Mouse (Mus musculus) heart, postnatal 25 days (tissue): ENCODE data around the gene Csnk1e. TPM values are rescaled to one million over a fixed set of nuclear protein-coding genes. Genes with fewer than 3 reads are reported as not detected.
"Not testable (repeated sequence)": the region's sequence is repeated elsewhere in the genome, so short reads cannot be mapped to it uniquely, and the experiment has no call there.

Experiments used
- DNase-seq: peaks from one replicate; pipeline ENCODE4 v3.0.0; 2022; ENCODE audit warnings: low spot score
- intact Hi-C: fragments of 180-260 bp; cut with DNase I; formaldehyde crosslinking; loops from one replicate; pipeline ENCODE4 v1.15.1; 2025
- total RNA-seq, 2 experiments: library from RNA; stranded (reverse); gene quantifications; 2 replicates each; pipeline ENCODE4 v1.2.3; 2021

Csnk1e gene
- 10 to 100 TPM; 48.4 to 54.0 TPM for total RNA-seq

- intact Hi-C loops: no loop called here
These were observed at the start of gene Csnk1e for GRCm38 (mm10) chr15:79455106-79455810. Csnk1e (minus strand) TSS chr15:79455566.

GRCm38 (mm10) chr15:79504707-79505452 lies 49.5 kb upstream of the Csnk1e start, which contains the start of gene Kcnj4:
Kcnj4 (minus strand) TSS chr15:79505241.
- no peak for DNase-seq
- intact Hi-C loops: no loop called here

More at GRCm38 (mm10) chr15:79455106-79455810, at the start of gene Csnk1e:
- peak; percentile 60 for DNase-seq

- intact Hi-C loops: no loop called here
- no peak for DNase-seq
These were observed 48.1 kb upstream of the Csnk1e start for GRCm38 (mm10) chr15:79503438-79503837.

- DNase-seq: no peak
- intact Hi-C loops: no loop called here
These were observed 47.5 kb upstream of the Csnk1e start for GRCm38 (mm10) chr15:79502891-79503341.

- intact Hi-C loops: no loop called here
These were observed 44.7 kb upstream of the Csnk1e start for GRCm38 (mm10) chr15:79500110-79500509.

GRCm38 (mm10) chr15:79493527-79493926 lies 38.2 kb upstream of the Csnk1e start:
- no peak for DNase-seq
- intact Hi-C loops: no loop called here

More at GRCm38 (mm10) chr15:79500110-79500509, 44.7 kb upstream of the Csnk1e start:
- DNase-seq: no peak

GRCm38 (mm10) chr15:79489463-79489862 lies 34.1 kb upstream of the Csnk1e start:
- DNase-seq: no peak
- intact Hi-C loops: no loop called here

- no peak for DNase-seq
- intact Hi-C loops: no loop called here
These were observed 25.9 kb upstream of the Csnk1e start for GRCm38 (mm10) chr15:79481181-79481688.

GRCm38 (mm10) chr15:79477227-79477626 lies 21.9 kb upstream of the Csnk1e start:
- DNase-seq: no peak
- intact Hi-C loops: no loop called here

- DNase-seq: no peak
- intact Hi-C loops: no loop called here
These were observed 18.4 kb upstream of the Csnk1e start for GRCm38 (mm10) chr15:79473638-79474355.

- intact Hi-C loops: no loop called here
- DNase-seq: no peak
These were observed 17.7 kb upstream of the Csnk1e start for GRCm38 (mm10) chr15:79473042-79473441.

GRCm38 (mm10) chr15:79471095-79471494 lies 15.7 kb upstream of the Csnk1e start:
- intact Hi-C loops: no loop called here
- DNase-seq: no peak

- intact Hi-C loops: no loop called here
These were observed 15.2 kb upstream of the Csnk1e start for GRCm38 (mm10) chr15:79470583-79470982.

GRCm38 (mm10) chr15:79469577-79469976 lies 14.2 kb upstream of the Csnk1e start:
- DNase-seq: no peak
- intact Hi-C loops: loop anchor here (5.0 kb wide), 2 partner anchors 42 to 247 kb away; no protein-coding TSS in a partner anchor

More at GRCm38 (mm10) chr15:79470583-79470982, 15.2 kb upstream of the Csnk1e start:
- DNase-seq: no peak

- DNase-seq: peak; percentile 65
- intact Hi-C loops: loop anchor here (1.0 to 5.0 kb wide), 5 partner anchors 39 to 244 kb away; no protein-coding TSS in a partner anchor
These were observed 11.4 kb upstream of the Csnk1e start for GRCm38 (mm10) chr15:79466601-79467286.

GRCm38 (mm10) chr15:79456546-79456945 lies 1.2 kb upstream of the Csnk1e start:
- intact Hi-C loops: no loop called here
- no peak for DNase-seq

GRCm38 (mm10) chr15:79456104-79456503 lies 738 bp upstream of the Csnk1e start:
- DNase-seq, intact Hi-C loops: not testable (repeated sequence)

- intact Hi-C loops: no loop called here
These were observed 1.5 kb downstream of the Csnk1e start for GRCm38 (mm10) chr15:79453831-79454230.

GRCm38 (mm10) chr15:79448041-79448440 lies 7.3 kb downstream of the Csnk1e start:
- no peak for DNase-seq
- intact Hi-C loops: no loop called here

More at GRCm38 (mm10) chr15:79453831-79454230, 1.5 kb downstream of the Csnk1e start:
- DNase-seq: no peak
